Mouse (Mus musculus): ENCODE measurements around the gene Vps37d.

GRCm38 (mm10) chr5:135107521-135108501, 29.7 kb upstream of the Vps37d start:
- TF ChIP-seq CTCF (IDR thresholded peaks at IDR 0.05; ENCODE audit: extremely low read depth, insufficient read depth, insufficient read length, insufficient replicate concordance) (peak; percentile 24; the same call in 1 of the 2 replicates), POLR2A (IDR thresholded peaks at IDR 0.05; ENCODE audit: low read depth, low read length) (no peak)
